Mouse (Mus musculus): ENCODE measurements around the gene Pim1.

GRCm38 (mm10) chr17:29503700-29504099 lies 13.1 kb downstream of the Pim1 start:
- TF ChIP-seq CHD2 (IDR thresholded peaks at IDR 0.05; ENCODE audit: low read depth, low read length), result no peak
- no peak for TF ChIP-seq ZNF384 (IDR thresholded peaks at IDR 0.05; ENCODE audit: low read depth, low read length)
- no peak for TF ChIP-seq ZC3H11A (IDR thresholded peaks at IDR 0.05; ENCODE audit: borderline replicate concordance, low read depth, low read length)

Measured in ES-E14 (cell line).